Mouse (Mus musculus) kidney, adult 2 months (tissue): ENCODE measurements around the gene Gm9803.

ENCODE experiments used
- CTCF ChIP-seq: fragments of 200-500 bp; conservative IDR thresholded peaks from 2 replicates; pipeline ENCODE4 v1.5.1; 2011; ENCODE audit warnings: low read depth, mild to moderate bottlenecking, control low read depth, low read length, moderate library complexity, mixed read lengths; ENCODE audit not compliant: insufficient read depth, insufficient read length
- POLR2A ChIP-seq: fragments of 200-500 bp; IDR thresholded peaks from one replicate; pipeline ENCODE4 v1.6.1; 2011; ENCODE audit warnings: low read depth, low read length, control low read depth

DNA sequence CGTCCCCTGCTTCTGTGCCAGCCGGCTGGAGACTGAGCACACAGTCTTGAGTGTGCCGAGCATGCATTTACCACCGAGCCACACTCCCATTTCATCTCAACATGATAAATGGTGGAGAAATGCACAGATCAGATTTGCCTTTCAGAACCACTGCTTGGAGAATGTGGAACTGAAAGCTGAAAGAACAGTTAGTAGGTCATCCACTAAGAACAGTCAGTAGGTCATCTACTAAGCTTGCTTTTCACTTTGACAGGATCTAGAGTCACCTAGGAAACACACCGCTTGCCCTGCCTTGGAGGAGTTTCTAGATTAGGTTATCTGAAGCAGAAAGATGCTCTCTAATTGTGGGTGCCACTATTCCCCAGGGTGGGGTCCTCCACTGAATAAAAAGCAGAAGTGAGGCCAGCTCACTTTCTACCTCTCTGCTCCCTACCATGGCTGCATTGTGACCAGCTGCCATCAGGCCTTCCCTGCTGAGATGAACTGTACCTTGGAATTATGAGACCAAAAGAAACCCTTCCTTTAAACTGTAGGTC lies 33.8 kb downstream of the Gm9803 start:
- TF ChIP-seq CTCF (no peak), POLR2A (no peak)
